Mouse (Mus musculus): ENCODE data around the gene Cyp3a25.
"Not testable (repeated sequence)": the region's sequence is repeated elsewhere in the genome, so short reads cannot be mapped to it uniquely, and the experiment has no call there.

Cyp3a25 gene

GRCm38 (mm10) chr5:146009509-146009908 is at the start of gene Cyp3a25:
Cyp3a25 (minus strand) TSS chr5:146009618.
- DNase-seq, result not testable (repeated sequence)

- no peak for DNase-seq
These were observed 11.7 kb upstream of the Cyp3a25 start for GRCm38 (mm10) chr5:146021136-146021535.

DNA sequence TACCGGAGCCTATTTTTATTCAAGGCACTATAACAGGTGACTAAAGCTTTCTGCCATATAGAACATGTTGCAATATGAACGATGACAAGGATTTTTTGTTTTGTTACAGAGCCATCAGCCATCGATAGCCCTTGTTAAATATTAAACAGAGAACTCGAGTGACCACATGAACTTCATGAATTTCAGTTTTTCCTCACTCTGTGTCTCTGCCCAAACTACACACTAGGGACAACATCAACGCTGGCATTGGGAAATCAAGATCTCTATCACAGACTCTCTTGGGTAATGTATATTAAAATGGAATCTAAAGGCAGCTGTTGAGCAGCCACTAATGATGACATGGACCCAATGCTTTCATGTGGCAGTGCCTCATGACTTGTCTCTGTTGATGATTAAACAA is 8.9 kb upstream of the Cyp3a25 start:
- DNase-seq, result no peak

GRCm38 (mm10) chr5:146011251-146011650 is 1.8 kb upstream of the Cyp3a25 start:
- DNase-seq, result no peak

DNA sequence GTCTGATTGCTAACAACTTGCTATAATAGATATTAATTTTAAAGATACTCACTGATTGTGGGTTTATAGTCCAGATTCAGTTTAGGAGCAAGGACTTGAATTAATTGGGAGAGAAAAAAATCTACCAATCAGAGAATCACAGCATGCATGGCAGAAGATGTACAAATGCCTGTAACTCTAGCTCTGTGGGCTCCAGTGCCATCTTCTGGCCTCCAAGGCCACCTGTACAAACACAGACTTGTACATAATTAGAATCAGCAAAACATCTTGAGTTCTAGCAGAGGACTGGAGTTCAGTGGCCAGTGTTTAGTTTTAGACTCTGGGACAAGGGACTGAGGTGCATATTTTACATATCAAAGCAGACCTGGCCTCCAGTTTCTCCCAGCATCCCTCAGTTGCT is 42.3 kb downstream of the Cyp3a25 start:
- DNase-seq, result no peak
